Mouse (Mus musculus) stomach, embryonic 16.5 days (tissue): ENCODE measurements around the gene Ccdc15. TPM values are rescaled to one million over a fixed set of nuclear protein-coding genes. Genes with fewer than 3 reads are reported as not detected.

Experiments used
- ATAC-seq: fragments of 200-750 bp; cut with Nextera tagmentation; 2 replicates; pipeline ENCODE4 v1.8.0; 2017; ENCODE audit warnings: moderate number of reproducible peaks, moderate TSS enrichment; ENCODE audit not compliant: insufficient read depth, low FRiP score
- H3K27ac ChIP-seq: fragments of 300-500 bp; sonication (generic); 2 replicates; pipeline ENCODE4 v1.5.1; 2014; ENCODE audit warnings: low read length
- H3K27me3 ChIP-seq: fragments of 300-500 bp; sonication (generic); 2 replicates; pipeline ENCODE4 v1.6.1; 2014; ENCODE audit warnings: low read length, control low read depth, mixed read lengths; ENCODE audit not compliant: control insufficient read depth, insufficient read depth
- H3K36me3 ChIP-seq: fragments of 300-500 bp; sonication (generic); 2 replicates; pipeline ENCODE4 v1.6.1; 2014; ENCODE audit warnings: low read length; ENCODE audit not compliant: control insufficient read depth, insufficient read depth
- H3K4me1 ChIP-seq: fragments of 300-500 bp; sonication (generic); 2 replicates; pipeline ENCODE4 v1.6.1; 2014; ENCODE audit warnings: low read length, control low read depth, mixed read lengths; ENCODE audit not compliant: control insufficient read depth, insufficient read depth
- H3K4me2 ChIP-seq: fragments of 300-500 bp; sonication (generic); 2 replicates; pipeline ENCODE4 v1.6.1; 2014; ENCODE audit warnings: low read depth, low read length, mixed read lengths
- H3K4me3 ChIP-seq: fragments of 300-500 bp; sonication (generic); replicated peaks from 2 replicates; pipeline ENCODE4 v1.5.1; 2014; ENCODE audit warnings: mild to moderate bottlenecking, low read length
- H3K9ac ChIP-seq: fragments of 300-500 bp; sonication (generic); 2 replicates; pipeline ENCODE4 v1.6.1; 2014; ENCODE audit warnings: low read length
- H3K9me3 ChIP-seq: fragments of 300-500 bp; sonication (generic); replicated peaks from 2 replicates; pipeline ENCODE4 v1.6.1; 2016; ENCODE audit warnings: low read length, control low read depth; ENCODE audit not compliant: control insufficient read depth
- WGBS: fragments of 180-500 bp; shearing (Covaris S2); extraction: QIAGEN DNeasy Blood & Tissue Kit; methylation state at CpG from one replicate; pipeline ENCODE4 v1.1.7; 2014; 5-methylcytosine and 5-hydroxymethylcytosine counted together
- polyA plus RNA-seq: library from polyadenylated mRNA; unstranded; fragments of >200 nt; fragmentation: Nextera tagmentation; extraction: Ambion mirVana; gene quantifications from 2 replicates; pipeline ENCODE4 v1.2.1, GENCODE M21; 2015

The Ccdc15 gene
- polyA plus RNA-seq: 4.2 and 5.0 TPM in 2 replicates

DNA sequence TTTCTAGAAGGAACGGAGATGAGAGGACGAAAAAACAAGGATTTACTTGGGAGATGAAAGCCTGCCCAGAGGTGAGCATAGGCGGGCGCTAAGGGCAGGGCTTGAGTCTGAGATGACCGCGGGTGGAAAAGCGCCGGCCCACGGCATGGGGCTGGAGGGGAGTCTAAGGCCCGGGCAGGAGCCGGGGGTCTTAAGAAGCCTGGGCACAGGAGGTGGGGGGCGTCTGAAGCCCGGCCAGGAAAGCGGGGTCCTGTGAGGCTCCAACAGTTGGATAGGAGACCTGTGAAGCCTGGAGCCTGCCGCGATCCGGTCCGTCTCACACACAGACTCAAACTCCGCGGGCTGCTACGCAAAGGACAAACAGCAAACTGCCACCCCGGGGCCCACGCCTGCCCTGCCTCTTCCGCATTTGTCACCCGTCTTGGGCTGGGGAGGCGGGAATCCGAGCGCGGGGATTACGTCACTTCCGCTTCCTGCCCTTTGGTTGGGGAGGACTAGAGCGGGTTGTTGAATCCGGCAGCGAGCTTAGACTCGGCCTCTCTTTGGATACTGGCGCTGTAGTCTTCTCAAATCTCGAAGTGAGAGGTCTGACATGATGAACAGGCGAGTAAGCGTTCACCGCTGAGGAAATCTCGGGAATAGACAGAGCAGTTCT is at the start of gene Ccdc15:
Ccdc15 (minus strand) TSS at position 445 of the 655 bp plus-strand sequence.
- peak; percentile 98 for ATAC-seq
- Histone ChIP-seq H3K4me2 (peak within 1 kb of the TSS; percentile 97), H3K36me3 (no peaks in the 10 kb centered on the region), H3K27me3 (no peaks in the 10 kb centered on the region), H3K4me3 (peak within 1 kb of the TSS; percentile 72), H3K9me3 (no peaks in the 10 kb centered on the region), H3K9ac (peak within 1 kb of the TSS; percentile 90), H3K27ac (peak within 1 kb of the TSS; percentile 91), H3K4me1 (peaks cover 9% of the 10 kb centered on the region; the same call in 1 of the 2 replicates)
- WGBS: under 1% methylated on average over 41 of the region's 41 CpGs

DNA sequence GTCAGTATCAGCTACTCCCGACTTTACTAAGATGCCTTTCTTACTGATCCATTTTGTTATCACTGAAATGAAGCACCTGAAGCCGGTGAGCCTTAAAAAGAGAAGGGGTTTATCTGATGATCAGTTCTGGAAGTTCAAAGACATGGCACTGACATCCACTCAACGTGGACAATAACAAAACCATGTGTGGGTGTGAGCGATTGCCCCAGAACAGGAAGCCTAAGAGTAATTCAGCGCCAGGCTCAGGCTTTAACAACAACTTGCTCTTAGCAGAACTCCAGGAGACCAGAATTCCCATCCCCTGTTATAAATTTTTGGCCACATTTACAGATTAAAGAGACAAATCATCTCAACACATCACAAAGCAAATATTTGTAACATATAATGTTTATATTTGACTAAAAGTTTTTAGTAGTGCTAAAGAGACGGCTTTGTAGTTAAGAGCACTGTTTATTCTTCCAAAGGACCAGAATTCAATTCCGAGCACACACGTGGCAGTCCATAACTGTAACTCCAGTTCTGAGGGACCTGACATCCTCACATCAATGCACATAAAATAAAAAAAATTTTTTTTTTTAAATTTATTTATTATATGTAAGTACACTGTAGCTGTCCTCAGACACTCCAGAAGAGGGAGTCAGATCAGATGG is 45.4 kb upstream of the Ccdc15 start:
- ATAC-seq: no peak

DNA sequence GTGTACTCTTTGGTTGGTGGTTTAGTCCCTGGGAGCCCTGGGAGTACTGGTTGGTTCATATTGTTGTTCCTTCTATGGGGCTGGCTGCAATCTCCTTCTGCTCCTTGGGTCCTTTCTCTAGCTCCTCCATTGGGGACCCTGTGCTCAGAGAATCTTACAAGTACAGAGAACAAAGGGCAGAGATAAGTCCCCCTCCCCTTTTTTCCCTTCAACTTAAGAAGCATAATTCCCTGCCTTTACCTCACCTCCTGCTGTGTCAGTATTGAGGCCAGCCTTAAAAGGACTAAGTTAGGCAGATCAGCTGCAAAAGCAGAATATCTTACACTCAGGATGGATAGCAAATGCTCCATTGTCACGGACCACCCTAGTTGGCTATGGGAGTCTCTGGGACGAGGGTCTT is 43.8 kb upstream of the Ccdc15 start:
- H3K9me3 ChIP-seq: no peaks in the 10 kb centered on the region
- ATAC-seq: no peak
- no peak overlapping the region for H3K27ac ChIP-seq
- H3K9ac ChIP-seq: no peak overlapping the region
- no peak overlapping the region for H3K4me3 ChIP-seq
- 76% methylated on average over 2 of the region's 2 CpGs for WGBS
- no peak overlapping the region for H3K4me2 ChIP-seq
- H3K36me3 ChIP-seq: no peaks in the 10 kb centered on the region
- H3K27me3 ChIP-seq: no peaks in the 10 kb centered on the region; the same call in 1 of the 2 replicates
- no peaks in the 10 kb centered on the region for H3K4me1 ChIP-seq

More for the DNA sequence above, 45.4 kb upstream of the Ccdc15 start:
- H3K27ac ChIP-seq: no peak overlapping the region
- H3K36me3 ChIP-seq: no peaks in the 10 kb centered on the region
- no peak overlapping the region for H3K9ac ChIP-seq
- H3K4me1 ChIP-seq: no peaks in the 10 kb centered on the region
- H3K27me3 ChIP-seq: no peaks in the 10 kb centered on the region
- WGBS: 58% methylated on average over 8 of the region's 8 CpGs
- H3K4me2 ChIP-seq: no peak overlapping the region
- no peaks in the 10 kb centered on the region for H3K9me3 ChIP-seq
- H3K4me3 ChIP-seq: no peak overlapping the region

DNA sequence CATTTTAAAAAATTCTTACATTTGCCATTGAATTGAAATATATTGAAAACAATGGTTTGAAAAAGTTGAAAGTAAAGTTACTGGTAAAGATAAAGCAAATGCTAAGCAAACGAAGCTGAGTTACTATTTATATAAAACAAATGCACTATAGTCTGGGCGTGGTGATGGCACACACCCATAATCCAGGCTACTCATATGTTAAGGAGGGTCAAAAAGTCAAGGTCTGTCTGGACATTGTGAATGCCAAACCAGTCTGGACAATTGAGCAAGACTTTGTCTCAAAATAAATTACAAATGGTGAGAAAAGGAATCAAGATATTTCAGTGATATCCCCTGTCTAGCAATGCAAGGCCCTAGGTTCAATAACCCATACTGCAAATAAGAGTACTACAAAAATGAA is 42.7 kb upstream of the Ccdc15 start:
- no peak overlapping the region for H3K4me3 ChIP-seq
- 56% methylated on average over 2 of the region's 2 CpGs for WGBS
- H3K9ac ChIP-seq: no peak overlapping the region
- no peaks in the 10 kb centered on the region for H3K36me3 ChIP-seq
- no peaks in the 10 kb centered on the region for H3K4me1 ChIP-seq
- no peak overlapping the region for H3K27ac ChIP-seq
- peaks cover 3% of the 10 kb centered on the region for H3K27me3 ChIP-seq
- H3K9me3 ChIP-seq: no peaks in the 10 kb centered on the region
- ATAC-seq: no peak
- H3K4me2 ChIP-seq: no peak overlapping the region

DNA sequence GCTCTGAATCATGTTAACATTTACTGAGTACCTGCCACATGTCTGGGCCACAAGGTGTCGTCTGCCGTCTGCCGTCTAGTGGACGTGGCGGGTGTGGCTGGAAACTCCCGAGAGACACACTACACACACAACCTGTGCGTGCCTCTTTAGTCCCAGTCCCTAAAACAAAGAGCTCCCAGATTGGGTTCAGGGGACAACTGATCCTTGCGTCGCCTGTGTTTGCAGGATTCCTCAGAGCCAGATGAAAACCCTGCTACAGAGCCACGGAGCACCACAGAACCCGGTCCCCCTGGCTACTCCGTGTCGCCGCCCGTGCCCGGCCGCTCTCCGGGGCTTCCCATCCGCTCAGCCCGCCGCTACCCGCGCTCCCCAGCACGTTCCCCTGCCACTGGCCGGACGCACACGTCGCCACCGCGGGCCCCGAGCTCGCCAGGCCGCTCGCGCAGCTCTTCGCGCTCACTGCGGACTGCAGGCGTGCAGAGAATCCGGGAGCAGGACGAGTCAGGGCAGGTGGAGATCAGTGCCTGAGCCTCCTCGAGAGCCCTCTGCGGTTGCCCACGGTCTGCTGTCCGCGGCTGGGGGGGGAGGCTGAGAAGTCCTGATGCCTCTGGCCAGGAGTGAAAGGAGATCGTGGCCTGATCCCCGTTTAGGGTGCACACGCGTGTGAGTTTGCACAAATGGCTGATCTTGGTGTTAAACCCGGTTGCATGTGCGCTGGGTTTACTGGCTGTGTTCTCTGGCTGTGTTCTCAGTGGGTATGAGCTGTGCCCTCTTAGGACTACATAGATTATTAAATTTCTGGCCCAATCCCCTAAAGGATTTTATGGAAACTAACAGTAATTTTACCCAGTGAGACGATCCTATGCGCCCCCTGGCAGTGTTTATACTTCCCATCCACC is 36.3 kb upstream of the Ccdc15 start:
- peak; percentile 70 for ATAC-seq
- H3K9me3 ChIP-seq: no peaks in the 10 kb centered on the region
- no peaks in the 10 kb centered on the region for H3K36me3 ChIP-seq
- 6% methylated on average over 54 of the region's 54 CpGs for WGBS
- no peaks in the 10 kb centered on the region for H3K4me1 ChIP-seq
- peaks cover 12% of the 10 kb centered on the region for H3K27me3 ChIP-seq
- no peak overlapping the region for H3K27ac ChIP-seq
- H3K4me3 ChIP-seq: peak overlapping the region; percentile 46
- peak overlapping the region; percentile 65 for H3K4me2 ChIP-seq
- peak overlapping the region; percentile 72 for H3K9ac ChIP-seq

DNA sequence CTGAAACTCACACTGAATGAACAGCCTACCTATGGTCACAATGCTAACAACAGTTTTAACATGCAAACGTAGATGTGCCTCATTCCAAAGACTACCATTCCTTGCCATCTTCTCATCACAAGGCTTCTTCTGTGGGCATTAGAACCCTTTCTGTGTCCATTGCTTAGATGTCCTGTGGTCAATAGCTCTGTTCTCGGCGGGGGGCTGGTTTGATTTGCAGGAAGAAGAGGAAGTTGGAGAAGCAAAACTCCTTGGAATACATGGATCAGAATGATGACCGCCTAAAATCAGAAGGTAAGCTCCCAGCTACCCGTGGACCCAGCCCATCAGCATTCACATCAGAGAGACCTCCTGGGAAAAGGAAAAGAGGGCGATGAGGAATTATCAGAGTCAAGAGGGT is 34.9 kb upstream of the Ccdc15 start:
- no peaks in the 10 kb centered on the region for H3K4me1 ChIP-seq
- no peak overlapping the region for H3K9ac ChIP-seq
- no peaks in the 10 kb centered on the region for H3K9me3 ChIP-seq
- no peak overlapping the region for H3K27ac ChIP-seq
- no peak for ATAC-seq
- WGBS: 86% methylated on average over 6 of the region's 6 CpGs
- H3K36me3 ChIP-seq: no peaks in the 10 kb centered on the region
- H3K4me3 ChIP-seq: no peak overlapping the region
- peaks cover 12% of the 10 kb centered on the region for H3K27me3 ChIP-seq
- no peak overlapping the region for H3K4me2 ChIP-seq

DNA sequence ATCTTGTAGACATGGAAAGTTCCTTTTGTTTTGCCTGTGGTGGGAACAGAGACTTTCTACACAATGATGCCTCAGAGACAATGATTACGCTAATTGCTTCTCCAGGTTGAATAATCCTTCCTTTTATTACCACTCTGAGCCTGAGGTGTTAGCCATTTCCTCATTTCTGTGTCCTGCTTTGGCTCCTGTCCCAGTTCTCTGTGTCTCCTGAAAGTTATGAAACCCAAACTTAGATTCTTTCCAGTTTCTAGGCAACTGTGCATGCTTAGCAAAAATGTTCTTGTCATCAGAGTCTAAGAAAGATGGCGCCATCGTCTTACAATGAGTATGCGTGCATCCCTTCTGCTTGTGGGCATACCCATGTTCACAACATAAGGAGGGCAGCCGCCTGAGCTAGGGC is 27.5 kb upstream of the Ccdc15 start:
- H3K27ac ChIP-seq: no peak overlapping the region
- no peak for ATAC-seq
- no peak overlapping the region for H3K4me3 ChIP-seq
- H3K9me3 ChIP-seq: no peaks in the 10 kb centered on the region
- 87% methylated on average over 5 of the region's 5 CpGs for WGBS
- H3K27me3 ChIP-seq: no peaks in the 10 kb centered on the region
- H3K4me1 ChIP-seq: no peaks in the 10 kb centered on the region
- no peak overlapping the region for H3K4me2 ChIP-seq
- no peaks in the 10 kb centered on the region for H3K36me3 ChIP-seq
- H3K9ac ChIP-seq: no peak overlapping the region

DNA sequence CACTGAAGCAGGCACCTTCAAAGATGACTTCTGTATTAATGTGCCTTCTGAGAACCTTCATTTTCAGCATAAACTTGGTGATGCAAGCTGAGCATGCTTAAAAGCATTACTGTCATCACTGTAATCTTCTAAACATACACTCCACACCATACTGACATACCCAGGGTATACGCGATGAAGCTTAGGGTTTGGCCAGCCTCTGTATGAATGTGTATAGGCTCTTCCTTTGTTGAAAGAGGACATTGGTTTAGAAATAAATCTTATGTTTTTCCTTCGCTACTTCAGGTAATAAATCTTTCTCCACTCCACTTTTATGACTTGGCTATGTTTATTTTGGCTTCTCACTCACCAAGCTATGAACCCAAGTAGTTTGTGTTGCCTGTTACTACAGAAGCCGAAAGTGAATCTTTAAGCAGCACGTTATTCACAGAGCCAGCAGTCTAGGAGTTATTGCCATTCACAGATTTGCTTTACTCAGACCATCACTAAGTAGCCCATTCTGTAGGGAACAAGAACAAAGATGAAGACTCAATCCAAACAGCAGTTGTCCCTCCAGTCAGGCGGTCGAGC is 23.1 kb upstream of the Ccdc15 start:
- no peaks in the 10 kb centered on the region for H3K4me1 ChIP-seq
- no peak overlapping the region for H3K4me2 ChIP-seq
- no peaks in the 10 kb centered on the region for H3K27me3 ChIP-seq
- ATAC-seq: no peak
- no peak overlapping the region for H3K9ac ChIP-seq
- H3K4me3 ChIP-seq: no peak overlapping the region
- H3K27ac ChIP-seq: no peak overlapping the region
- H3K36me3 ChIP-seq: no peaks in the 10 kb centered on the region
- WGBS: 70% methylated on average over 7 of the region's 7 CpGs
- H3K9me3 ChIP-seq: no peaks in the 10 kb centered on the region
